Comparison of ENCODE assay signal across 8 mouse cellular contexts in the genomic region with DNA sequence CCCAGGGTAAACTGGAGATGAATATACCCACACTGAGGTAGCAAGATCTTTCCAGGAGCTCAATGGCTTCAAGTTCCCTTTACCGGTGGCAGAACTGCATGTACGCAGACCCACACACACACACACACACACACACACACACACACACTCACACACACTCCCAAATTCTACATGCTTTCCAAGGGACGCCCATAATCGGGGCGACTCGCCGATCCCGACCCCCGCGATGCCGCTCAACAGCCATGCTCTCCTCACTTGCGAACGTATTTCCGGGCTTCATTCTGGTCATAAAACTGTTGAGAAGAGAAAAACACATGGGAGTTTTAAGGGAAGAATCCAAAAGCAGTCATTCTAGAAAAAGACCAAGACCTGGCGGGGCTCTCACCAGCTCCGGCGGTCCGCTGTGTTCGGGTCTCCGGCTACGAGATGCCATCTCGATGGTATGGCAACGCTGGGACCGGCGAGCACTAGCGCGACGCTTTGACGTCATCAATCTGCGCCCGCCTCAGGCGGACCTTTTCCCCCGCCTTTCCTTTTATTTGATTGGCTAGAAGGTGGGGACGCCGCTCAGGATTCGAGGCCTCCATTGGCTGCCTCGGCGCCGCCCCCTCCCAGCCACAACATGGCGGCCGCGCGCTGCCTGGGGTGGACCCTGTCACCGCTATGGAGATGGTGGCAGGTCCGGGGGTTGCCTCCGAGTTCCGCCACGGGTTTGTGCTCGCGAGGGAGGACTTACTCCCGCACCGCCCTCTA. TPM values are rescaled to one million over a fixed set of nuclear protein-coding genes. Genes with fewer than 3 reads are reported as not detected.
DNase-seq lines count a peak whose midpoint lies in the region; ATAC-seq and TF ChIP-seq lines count a peak whose summit lies in the region.

A gene (plus strand): TSS at position 574 of the 753 bp plus-strand sequence.

- peak within 1 kb of the TSS; percentile 80 for H3K9ac ChIP-seq in ES-E14 (ENCODE audit: insufficient read depth, low read depth, low read length, poor library complexity, severe bottlenecking)
- peak within 1 kb of the TSS; percentile 75 for H3K9ac ChIP-seq in forebrain, embryonic 15.5 days (replicated peaks)

- peak within 1 kb of the TSS; percentile 90 to 99 for H3K4me3 ChIP-seq in ES-E14 (ENCODE audit: insufficient read depth in 1 of 2, low read depth in 1 of 2, low read length in 2 of 2, poor library complexity in 1 of 2, severe bottlenecking in 1 of 2)
- H3K4me3 ChIP-seq in forebrain, embryonic 15.5 days: peak within 1 kb of the TSS; percentile 69
- peak within 1 kb of the TSS; percentile 94 for H3K4me3 ChIP-seq in lung, adult 2 months (replicated peaks; ENCODE audit: extremely low read depth, low read depth, low read length)

- peak; percentile 61; the same call in 1 of the 2 replicates for TF ChIP-seq POLR2A in lung, adult 2 months (IDR thresholded peaks at IDR 0.05; ENCODE audit: borderline replicate concordance, extremely low read depth, low read depth, low read length)

- peak; percentile 96 for ATAC-seq in forebrain, embryonic 15.5 days (replicated peaks)
- ATAC-seq in neutrophil, adult 5-6 weeks (ENCODE audit: extremely low read depth, insufficient number of reproducible peaks, low FRiP score, poor library complexity, severe bottlenecking): peak; percentile 96

- no peak for TF ChIP-seq CTCF in lung, adult 2 months (IDR thresholded peaks at IDR 0.05; ENCODE audit: insufficient read depth, low read length)

- H3K9me3 ChIP-seq in ES-E14 (ENCODE audit: control insufficient read depth, insufficient read depth, low read depth, low read length): no peaks in the 10 kb centered on the region
- H3K9me3 ChIP-seq in forebrain, embryonic 15.5 days: no peaks in the 10 kb centered on the region

- DNase-seq in ES-E14 (ENCODE audit: low read depth, low spot score): peak; percentile 94
- DNase-seq in cerebellum, adult 11-12 months: peak; percentile 97
- peak; percentile 92 for DNase-seq in heart, postnatal 25 days (ENCODE audit: low spot score)
- DNase-seq in layer of hippocampus, adult 18-20 months (ENCODE audit: low spot score in 2 of 2): peak; percentile 95 to 99
- DNase-seq in lung, adult 2 months: peak; percentile 94
- peak; percentile 92 to 94 for DNase-seq in thymus, adult 18-20 months

- H3K27ac ChIP-seq in ES-E14 (ENCODE audit: insufficient read depth, low read depth, low read length, poor library complexity, severe bottlenecking): no peak within 1 kb of the TSS
- peak within 1 kb of the TSS; percentile 68 for H3K27ac ChIP-seq in forebrain, embryonic 15.5 days (replicated peaks)

- in situ Hi-C loops in ES-E14 (cut with MboI; ENCODE audit: low sequenced_read_pairs in 2 of 2, unreplicated experiment in 2 of 2): no loop called here

- peak within 1 kb of the TSS; percentile 72 for H3K4me2 ChIP-seq in forebrain, embryonic 15.5 days (replicated peaks)

- H3K27me3 ChIP-seq in forebrain, embryonic 15.5 days: no peaks in the 10 kb centered on the region

- intact Hi-C loops in heart, postnatal 25 days (cut with DNase I): loop anchor here (5.0 kb wide), 1 partner anchor 42 kb away; a partner anchor contains a TSS

- peaks cover 16% of the 10 kb centered on the region for H3K36me3 ChIP-seq in ES-E14 (ENCODE audit: control insufficient read depth, insufficient read depth, low read length, poor library complexity, severe bottlenecking)
- H3K36me3 ChIP-seq in forebrain, embryonic 15.5 days: peaks cover 30% of the 10 kb centered on the region

- H3K4me1 ChIP-seq in ES-E14 (ENCODE audit: control insufficient read depth in 2 of 2, insufficient read depth in 2 of 2, low read length in 2 of 2, poor library complexity in 1 of 2): 0 out of 4 replicates have a peak, but pooled peaks cover 0 to 2% of the 10 kb centered on the region in 2 experiments
- H3K4me1 ChIP-seq in forebrain, embryonic 15.5 days: peaks cover 26% of the 10 kb centered on the region
- H3K4me1 ChIP-seq in lung, adult 2 months (ENCODE audit: control insufficient read depth, insufficient read depth, low read length): 0 out of 2 replicates have a peak, but pooled peaks cover 2% of the 10 kb centered on the region

- WGBS in forebrain, embryonic 15.5 days: under 1% methylated on average over 52 of the region's 52 CpGs
- WGBS in lung, adult 2 months: under 1% methylated on average over 52 of the region's 52 CpGs

TF ChIP-seq in ES-E14, 5 proteins besides CTCF, POLR2A, EP300 and RAD21:
- TF ChIP-seq ZNF384 (IDR thresholded peaks at IDR 0.05; ENCODE audit: low read depth, low read length): no peak
- TF ChIP-seq ZC3H11A (IDR thresholded peaks at IDR 0.05; ENCODE audit: borderline replicate concordance, low read depth, low read length): no peak
- TF ChIP-seq HCFC1 (IDR thresholded peaks at IDR 0.05; ENCODE audit: borderline replicate concordance, insufficient read depth, low read length): peak; percentile 84
- TF ChIP-seq MAFK (IDR thresholded peaks at IDR 0.05; ENCODE audit: insufficient read depth, low read depth, low read length): no peak
- TF ChIP-seq CHD2 (IDR thresholded peaks at IDR 0.05; ENCODE audit: low read depth, low read length): 0 out of 2 replicates have a peak, but pooled peaks have one; percentile 69

RNA-seq across cellular contexts. Expression of the gene that starts here (rescaled TPM):
- total RNA-seq in ES-E14 (2012; rRNA removed): 6.2 and 8.3 TPM in 2 replicates
- polyA plus RNA-seq in forebrain, embryonic 15.5 days (2015; fragmentation: Nextera tagmentation; extraction: Ambion mirVana): 34.6 and 39.8 TPM in 2 replicates
- total RNA-seq in heart, postnatal 25 days (2021): 10 to 100 TPM; 35.9 to 37.0 TPM
- 10 to 100 TPM; 40.1 to 43.4 TPM for total RNA-seq in layer of hippocampus, adult 18-20 months (2021)
- 30.7 and 31.5 TPM in 2 replicates for polyA plus RNA-seq in lung, adult 2 months (2012; rRNA removed)
- 8.1 and 8.7 TPM in 2 replicates for total RNA-seq in neutrophil, adult 5-6 weeks (2017)
